Mouse (Mus musculus) ES-Bruce4 (cell line): Measurements from ENCODE around the gene Gm49661. TPM values are rescaled to one million over a fixed set of nuclear protein-coding genes. Genes with fewer than 3 reads are reported as not detected.

Experiments
- H3K27ac ChIP-seq: 2 replicates; pipeline ENCODE4 v1.5.1; 2012; ENCODE audit warnings: low read length, inconsistent platforms; ENCODE audit not compliant: insufficient read depth
- H3K27me3 ChIP-seq: 2 replicates; pipeline ENCODE4 v1.6.1; 2012; ENCODE audit warnings: mild to moderate bottlenecking, low read length, inconsistent platforms; ENCODE audit not compliant: control insufficient read depth, poor library complexity, insufficient read depth, severe bottlenecking
- H3K36me3 ChIP-seq: 2 replicates; pipeline ENCODE4 v1.6.1; 2012; ENCODE audit warnings: inconsistent platforms, mild to moderate bottlenecking, low read length, moderate library complexity; ENCODE audit not compliant: control insufficient read depth, poor library complexity, insufficient read depth, severe bottlenecking
- H3K4me1 ChIP-seq: one replicate; pipeline ENCODE4 v1.8.1; 2011; ENCODE audit warnings: low read length; ENCODE audit not compliant: control insufficient read depth, insufficient read depth
- H3K4me3 ChIP-seq: 2 replicates; pipeline ENCODE4 v1.5.1; 2011; ENCODE audit warnings: low read depth, mild to moderate bottlenecking, low read length
- H3K9ac ChIP-seq: 2 replicates; pipeline ENCODE4 v1.6.1; 2012; ENCODE audit warnings: low read depth, mild to moderate bottlenecking, inconsistent platforms; ENCODE audit not compliant: poor library complexity, severe bottlenecking
- H3K9me3 ChIP-seq: replicated peaks from 2 replicates; pipeline ENCODE4 v1.6.1; 2012; ENCODE audit warnings: mild to moderate bottlenecking, low read length, inconsistent platforms; ENCODE audit not compliant: control insufficient read depth, poor library complexity, insufficient read depth, severe bottlenecking
- CTCF ChIP-seq: IDR thresholded peaks from one replicate; pipeline ENCODE4 v1.8.1; 2011; ENCODE audit warnings: low read depth, low read length
- EP300 ChIP-seq: IDR thresholded peaks from 2 replicates; pipeline ENCODE4 v1.6.1; 2011; ENCODE audit warnings: low read depth, low read length; ENCODE audit not compliant: insufficient read depth
- POLR2A ChIP-seq: IDR thresholded peaks from one replicate; pipeline ENCODE4 v1.8.1; 2011; ENCODE audit warnings: low read length; ENCODE audit not compliant: insufficient read depth
- polyA plus RNA-seq: library from polyadenylated mRNA; stranded (reverse); fragments of >200 nt; gene quantifications from 2 replicates; pipeline ENCODE4 v1.2.4, GENCODE M21; 2011; ENCODE audit warnings: low read depth; ENCODE audit not compliant: missing spikeins, insufficient read depth, insufficient read length

The Gm49661 gene
- polyA plus RNA-seq, 1 experiment, result not detected

DNA sequence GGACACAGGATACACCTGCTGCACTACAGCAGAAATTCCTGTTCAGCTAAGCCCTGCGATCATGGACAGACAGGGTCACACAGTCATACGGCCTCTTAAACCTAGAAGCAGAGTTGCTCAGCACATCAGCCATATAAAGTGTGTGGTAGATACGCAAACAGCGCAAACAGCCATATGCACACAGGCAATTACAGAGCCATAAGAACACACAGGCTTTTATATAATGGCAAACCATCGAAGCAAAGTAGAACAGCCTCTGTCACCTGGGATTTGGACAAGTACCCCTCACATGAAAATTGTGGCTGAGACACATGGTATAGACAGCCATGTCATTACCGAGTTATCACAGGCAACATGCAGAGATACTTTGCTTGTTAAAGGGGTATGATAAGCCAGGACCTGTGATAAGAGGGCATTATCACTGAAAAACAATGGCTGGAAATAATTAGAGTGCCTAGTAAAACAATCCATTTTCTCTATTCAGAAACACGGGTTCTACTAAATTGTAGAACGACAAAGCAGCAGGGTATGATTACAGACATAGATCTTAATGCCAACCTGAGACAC lies 17.2 kb upstream of the Gm49661 start:
- H3K4me1 ChIP-seq, result peaks cover 8% of the 10 kb centered on the region
- no peaks in the 10 kb centered on the region for H3K9me3 ChIP-seq
- H3K27ac ChIP-seq, result peak overlapping the region; percentile 10; the same call in 1 of the 2 replicates
- no peaks in the 10 kb centered on the region for H3K36me3 ChIP-seq
- peak overlapping the region; percentile 73 for H3K4me3 ChIP-seq
- no peaks in the 10 kb centered on the region for H3K27me3 ChIP-seq
- TF ChIP-seq CTCF (no peak), POLR2A (no peak), EP300 (no peak)
- H3K9ac ChIP-seq, result peak overlapping the region; percentile 74

DNA sequence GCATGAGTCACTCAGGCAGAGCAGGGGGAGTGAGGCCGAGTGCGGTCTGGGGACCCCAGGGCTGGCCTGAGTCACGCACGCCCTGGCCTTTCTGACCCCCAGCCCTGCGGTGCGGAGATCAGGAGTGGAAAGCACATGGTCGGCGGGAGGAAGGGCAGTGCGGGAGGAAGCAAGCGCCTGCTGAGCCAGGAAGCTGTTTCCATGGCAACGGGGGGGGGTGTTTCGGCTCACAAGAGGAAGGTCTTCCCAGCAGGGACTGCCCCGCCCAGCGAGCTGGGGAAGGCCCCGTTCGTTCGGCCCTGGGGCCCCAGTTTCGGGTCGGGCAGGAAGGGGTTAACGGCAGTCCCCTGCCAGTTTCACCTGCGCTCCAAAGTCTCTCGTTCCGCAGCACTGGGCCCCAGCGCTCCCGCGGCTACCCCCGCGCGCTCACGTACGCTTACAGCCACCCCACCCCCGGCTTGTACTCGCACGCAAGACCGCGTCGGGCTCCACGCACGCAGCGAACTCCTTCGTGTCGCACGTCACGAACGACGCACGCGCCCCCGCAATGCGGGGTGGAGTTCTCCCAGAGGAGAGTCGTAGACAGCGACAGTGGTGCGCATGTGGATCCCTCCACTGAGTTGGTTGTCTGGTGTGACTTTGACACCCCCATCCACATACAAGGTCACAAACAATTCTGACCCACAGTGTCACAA lies 16.6 kb upstream of the Gm49661 start:
- peak overlapping the region; percentile 79 for H3K27ac ChIP-seq
- peak overlapping the region; percentile 73 for H3K4me3 ChIP-seq
- TF ChIP-seq CTCF, result no peak
- TF ChIP-seq POLR2A, result no peak
- TF ChIP-seq EP300, result peak; percentile 83
- no peaks in the 10 kb centered on the region for H3K9me3 ChIP-seq
- no peaks in the 10 kb centered on the region for H3K27me3 ChIP-seq
- H3K9ac ChIP-seq, result peak overlapping the region; percentile 74
- peaks cover 10% of the 10 kb centered on the region for H3K4me1 ChIP-seq
- no peaks in the 10 kb centered on the region for H3K36me3 ChIP-seq

DNA sequence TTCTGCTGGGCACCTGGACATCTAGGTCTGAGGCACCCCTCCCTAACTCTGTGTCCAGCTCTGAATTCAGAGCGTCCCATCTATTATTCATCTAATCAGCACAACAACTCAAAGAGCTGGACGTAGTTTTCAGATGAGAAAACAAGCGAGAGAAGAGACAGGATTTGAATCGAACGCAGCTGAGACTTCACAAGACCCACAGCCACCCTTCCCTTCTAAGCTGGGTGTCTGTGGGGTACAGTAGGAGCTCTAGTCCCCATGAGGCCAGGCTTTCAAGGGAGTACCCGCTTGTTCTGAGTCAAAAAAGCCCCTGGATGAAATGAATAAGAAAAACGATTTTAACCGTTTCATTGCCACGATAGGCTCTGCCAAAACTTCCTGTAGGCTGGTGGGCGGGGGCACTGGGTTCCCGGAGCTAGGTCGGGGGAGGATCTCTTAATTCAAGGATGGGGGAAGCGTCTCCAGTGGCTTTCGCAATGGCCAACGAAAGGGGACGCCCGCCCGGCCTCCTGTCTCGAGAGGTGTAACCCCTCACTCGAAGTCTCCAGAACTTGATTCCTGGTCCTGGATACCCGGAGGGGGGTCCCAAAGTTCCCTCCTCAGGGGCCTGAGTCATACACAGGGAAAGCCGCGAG lies 15.9 kb upstream of the Gm49661 start:
- TF ChIP-seq EP300 (no peak), CTCF (no peak), POLR2A (no peak)
- H3K27me3 ChIP-seq, result no peaks in the 10 kb centered on the region
- peaks cover 10% of the 10 kb centered on the region for H3K4me1 ChIP-seq
- no peaks in the 10 kb centered on the region for H3K36me3 ChIP-seq
- H3K9ac ChIP-seq, result peak overlapping the region; percentile 74
- no peaks in the 10 kb centered on the region for H3K9me3 ChIP-seq
- H3K4me3 ChIP-seq, result peak overlapping the region; percentile 73
- peak overlapping the region; percentile 79 for H3K27ac ChIP-seq

DNA sequence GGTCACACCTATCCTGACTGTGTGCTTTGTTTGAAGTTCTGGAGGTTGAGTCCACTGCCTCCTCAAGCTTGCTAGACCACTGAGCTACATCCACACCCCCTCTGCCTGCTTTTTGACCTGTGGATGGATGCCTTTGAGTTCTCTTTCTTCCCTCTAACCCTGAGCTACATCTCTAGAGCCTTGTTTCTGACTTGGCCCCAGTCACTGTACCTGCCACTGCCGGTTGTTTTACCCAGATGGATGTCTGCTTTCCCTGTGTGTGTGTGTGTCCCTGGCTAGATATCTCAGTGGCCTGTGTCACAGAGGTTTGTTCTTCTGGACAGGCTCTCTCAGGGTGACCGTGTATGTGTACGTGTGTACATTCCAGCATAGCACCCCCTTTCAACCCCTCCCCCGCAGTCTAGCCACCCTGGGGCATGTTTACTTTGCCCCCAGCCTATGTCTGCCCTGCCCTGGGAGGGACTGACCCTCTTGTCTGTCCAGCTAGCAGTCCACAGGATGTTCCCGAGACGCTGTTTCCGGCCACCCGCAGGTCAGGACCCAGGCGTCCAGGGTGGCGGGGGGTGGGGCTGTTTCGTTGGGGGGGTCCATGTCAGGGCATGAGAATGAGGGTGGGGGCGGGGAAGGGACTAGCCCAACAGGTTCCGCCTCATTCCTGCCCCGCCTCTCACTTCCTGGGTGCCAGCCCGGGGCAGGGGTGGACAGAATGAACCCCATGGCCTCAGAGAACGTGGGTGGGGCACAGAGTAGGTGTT lies 15.2 kb upstream of the Gm49661 start:
- TF ChIP-seq CTCF (no peak), POLR2A (no peak), EP300 (peak; percentile 71; the same call in 1 of the 2 replicates)
- Histone ChIP-seq H3K9ac (peak overlapping the region; percentile 74), H3K4me3 (peak overlapping the region; percentile 73; the same call in 1 of the 2 replicates), H3K36me3 (no peaks in the 10 kb centered on the region), H3K9me3 (no peaks in the 10 kb centered on the region), H3K27me3 (no peaks in the 10 kb centered on the region), H3K27ac (peak overlapping the region; percentile 79), H3K4me1 (peaks cover 10% of the 10 kb centered on the region)

DNA sequence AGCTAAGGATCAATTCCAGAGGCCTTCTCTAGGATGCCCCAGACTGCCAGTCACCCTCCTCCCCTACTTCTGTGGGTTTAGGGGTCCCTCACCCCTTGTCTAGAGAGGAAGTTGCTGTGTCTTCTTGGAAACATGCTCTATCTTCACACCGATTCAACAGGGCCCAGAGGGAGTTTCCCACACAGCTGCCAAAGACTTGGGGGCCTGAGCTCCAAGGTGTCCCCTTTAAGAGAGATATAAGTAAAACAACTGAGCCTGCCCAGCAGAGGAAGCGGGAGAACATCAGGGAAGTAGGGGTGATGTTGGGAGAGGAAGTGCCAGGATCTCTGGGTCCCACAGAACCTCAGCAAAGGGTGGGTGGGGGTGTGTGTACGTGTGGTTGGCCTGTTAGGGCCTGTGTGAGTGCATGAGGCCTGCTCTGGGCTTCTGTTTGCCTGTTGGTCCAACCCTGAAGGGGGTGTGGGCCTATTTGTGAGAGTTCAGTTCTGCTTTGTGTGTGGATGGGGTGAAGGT lies 13.3 kb upstream of the Gm49661 start:
- H3K27me3 ChIP-seq, result no peaks in the 10 kb centered on the region
- no peak overlapping the region for H3K4me3 ChIP-seq
- peaks cover 7% of the 10 kb centered on the region for H3K4me1 ChIP-seq
- no peak overlapping the region for H3K27ac ChIP-seq
- no peak overlapping the region for H3K9ac ChIP-seq
- no peaks in the 10 kb centered on the region for H3K36me3 ChIP-seq
- TF ChIP-seq POLR2A, result no peak
- TF ChIP-seq CTCF, result no peak
- TF ChIP-seq EP300, result no peak
- no peaks in the 10 kb centered on the region for H3K9me3 ChIP-seq
